Mouse (Mus musculus) heart, postnatal 0 days (tissue): Measurements from ENCODE around the gene A230050P20Rik.

Experiments used
- CTCF ChIP-seq: IDR thresholded peaks from 2 replicates; pipeline ENCODE4 v1.5.1; 2016; ENCODE audit warnings: antibody characterized with exemption, control low read depth, low read depth
- EP300 ChIP-seq: IDR thresholded peaks from 2 replicates; pipeline ENCODE4 v1.6.1; 2016; ENCODE audit warnings: antibody characterized with exemption, low read depth

- TF ChIP-seq EP300, result no peak
- TF ChIP-seq CTCF, result no peak
These were observed 26.9 kb downstream of the A230050P20Rik start for GRCm38 (mm10) chr9:20895382-20895781.
